Mouse (Mus musculus): ENCODE data around the gene Snrpb2. TPM values are rescaled to one million over a fixed set of nuclear protein-coding genes. Genes with fewer than 3 reads are reported as not detected.
A peak's percentile ranks its signal among the peaks of the same experiment; 100 is the strongest.

Snrpb2 gene
- polyA plus RNA-seq, 1 experiment from 2014 or later, result 48.7 TPM

DNA sequence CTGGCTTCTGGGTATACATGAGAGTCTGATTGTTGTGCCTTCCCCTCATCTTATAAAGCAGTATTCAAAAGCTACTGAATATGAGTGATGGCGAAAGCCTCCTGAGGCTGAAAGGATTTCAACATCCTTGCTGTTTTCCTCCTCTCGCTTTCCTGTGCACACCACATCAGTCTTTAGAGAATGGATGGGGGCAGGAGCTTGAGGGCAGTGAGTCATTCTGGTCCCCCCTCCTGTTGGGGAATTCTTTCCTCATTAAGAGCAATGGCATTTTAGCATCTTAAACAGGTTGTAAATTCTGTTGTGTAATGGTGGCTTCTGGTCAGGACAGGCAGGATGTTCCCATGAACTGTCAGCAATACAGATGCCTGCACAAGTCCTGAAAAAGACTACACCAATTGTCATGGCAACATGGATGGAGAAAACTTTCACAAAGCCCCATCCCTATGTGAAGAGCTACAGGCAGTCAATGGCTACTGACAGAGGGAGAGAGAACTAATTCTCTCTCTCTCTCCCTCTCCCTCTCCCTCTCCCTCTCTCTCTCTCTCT, 22.1 kb downstream of the Snrpb2 start:
- 72% methylated on average over 2 of the region's 2 CpGs for WGBS
- Histone ChIP-seq H3K9me3 (ENCODE audit: control insufficient read depth) (no peaks in the 10 kb centered on the region), H3K36me3 (ENCODE audit: control insufficient read depth, insufficient read depth) (no peaks in the 10 kb centered on the region), H3K4me2 (replicated peaks; ENCODE audit: low read depth) (no peak overlapping the region), H3K9ac (ENCODE audit: low read depth, low read length) (no peak overlapping the region), H3K27ac (ENCODE audit: low read depth, low read length) (no peak overlapping the region), H3K4me3 (ENCODE audit: low read depth, low read length) (no peak overlapping the region), H3K27me3 (replicated peaks; ENCODE audit: control insufficient read depth, insufficient read depth, low read length) (no peaks in the 10 kb centered on the region), H3K4me1 (replicated peaks; ENCODE audit: control insufficient read depth, insufficient read depth, low read length) (no peaks in the 10 kb centered on the region)
- TF ChIP-seq CTCF (IDR thresholded peaks at IDR 0.05; ENCODE audit: low read depth), result no peak
- ATAC-seq, result no peak

DNA sequence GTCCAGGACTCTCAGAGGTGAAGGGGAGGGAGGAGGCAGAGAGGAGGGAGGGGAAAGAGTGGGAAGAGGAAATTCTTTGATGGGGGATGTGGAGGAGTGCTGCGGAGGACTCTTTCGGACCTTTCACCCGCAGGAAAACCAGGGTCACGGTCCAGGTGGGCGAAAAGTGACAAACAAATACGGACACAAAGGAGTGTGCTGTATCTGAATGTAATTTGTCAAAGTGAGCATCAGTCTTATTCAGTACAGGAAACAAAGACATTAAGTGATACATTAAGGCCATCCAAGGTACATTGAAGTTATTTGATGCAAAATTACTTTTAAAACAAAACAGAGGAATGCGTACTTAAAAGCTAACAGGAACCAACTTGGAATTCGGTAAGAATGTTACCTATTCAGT, 27.0 kb downstream of the Snrpb2 start:
- H3K27ac ChIP-seq (ENCODE audit: low read depth, low read length), result no peak overlapping the region
- H3K27me3 ChIP-seq (replicated peaks; ENCODE audit: control insufficient read depth, insufficient read depth, low read length), result no peaks in the 10 kb centered on the region
- H3K4me2 ChIP-seq (replicated peaks; ENCODE audit: low read depth), result no peak overlapping the region
- no peaks in the 10 kb centered on the region for H3K36me3 ChIP-seq (ENCODE audit: control insufficient read depth, insufficient read depth)
- H3K9ac ChIP-seq (ENCODE audit: low read depth, low read length), result no peak overlapping the region
- WGBS, result 82% methylated on average over 8 of the region's 8 CpGs
- TF ChIP-seq CTCF (IDR thresholded peaks at IDR 0.05; ENCODE audit: low read depth), result no peak
- H3K4me3 ChIP-seq (ENCODE audit: low read depth, low read length), result no peak overlapping the region
- no peak for ATAC-seq
- no peaks in the 10 kb centered on the region for H3K4me1 ChIP-seq (replicated peaks; ENCODE audit: control insufficient read depth, insufficient read depth, low read length)
- H3K9me3 ChIP-seq (ENCODE audit: control insufficient read depth), result no peaks in the 10 kb centered on the region

- H3K4me3 ChIP-seq (ENCODE audit: low read depth, low read length), result no peak overlapping the region
- no peaks in the 10 kb centered on the region for H3K4me1 ChIP-seq (replicated peaks; ENCODE audit: control insufficient read depth, insufficient read depth, low read length)
- H3K27me3 ChIP-seq (replicated peaks; ENCODE audit: control insufficient read depth, insufficient read depth, low read length), result no peaks in the 10 kb centered on the region
- peak; percentile 47; the same call in 1 of the 2 replicates for ATAC-seq
- H3K36me3 ChIP-seq (ENCODE audit: control insufficient read depth, insufficient read depth), result no peaks in the 10 kb centered on the region
- TF ChIP-seq CTCF (IDR thresholded peaks at IDR 0.05; ENCODE audit: low read depth), result peak; percentile 81
- no peak overlapping the region for H3K4me2 ChIP-seq (replicated peaks; ENCODE audit: low read depth)
- no peak overlapping the region for H3K27ac ChIP-seq (ENCODE audit: low read depth, low read length)
- no peaks in the 10 kb centered on the region for H3K9me3 ChIP-seq (ENCODE audit: control insufficient read depth)
- 17% methylated on average over 6 of the region's 6 CpGs for WGBS
- no peak overlapping the region for H3K9ac ChIP-seq (ENCODE audit: low read depth, low read length)
Observed at GRCm38 (mm10) chr2:143093726-143094125, 30.9 kb downstream of the Snrpb2 start.

GRCm38 (mm10) chr2:143094761-143095160, 31.9 kb downstream of the Snrpb2 start:
- no peak for TF ChIP-seq CTCF (IDR thresholded peaks at IDR 0.05; ENCODE audit: low read depth)
- Histone ChIP-seq H3K27me3 (replicated peaks; ENCODE audit: control insufficient read depth, insufficient read depth, low read length) (no peaks in the 10 kb centered on the region), H3K4me3 (ENCODE audit: low read depth, low read length) (no peak overlapping the region), H3K9ac (ENCODE audit: low read depth, low read length) (no peak overlapping the region), H3K27ac (ENCODE audit: low read depth, low read length) (no peak overlapping the region), H3K9me3 (ENCODE audit: control insufficient read depth) (no peaks in the 10 kb centered on the region), H3K4me1 (replicated peaks; ENCODE audit: control insufficient read depth, insufficient read depth, low read length) (no peaks in the 10 kb centered on the region), H3K4me2 (replicated peaks; ENCODE audit: low read depth) (no peak overlapping the region), H3K36me3 (ENCODE audit: control insufficient read depth, insufficient read depth) (no peaks in the 10 kb centered on the region)
- no peak for ATAC-seq
- 65% methylated on average over 6 of the region's 6 CpGs for WGBS

- no peak overlapping the region for H3K4me2 ChIP-seq (replicated peaks; ENCODE audit: low read depth)
- no peaks in the 10 kb centered on the region for H3K9me3 ChIP-seq (ENCODE audit: control insufficient read depth)
- no peak overlapping the region for H3K9ac ChIP-seq (ENCODE audit: low read depth, low read length)
- no peaks in the 10 kb centered on the region for H3K4me1 ChIP-seq (replicated peaks; ENCODE audit: control insufficient read depth, insufficient read depth, low read length)
- H3K27me3 ChIP-seq (replicated peaks; ENCODE audit: control insufficient read depth, insufficient read depth, low read length), result no peaks in the 10 kb centered on the region
- 60% methylated on average over 1 of the region's 1 CpGs for WGBS
- no peak overlapping the region for H3K4me3 ChIP-seq (ENCODE audit: low read depth, low read length)
- H3K27ac ChIP-seq (ENCODE audit: low read depth, low read length), result no peak overlapping the region
- TF ChIP-seq CTCF (IDR thresholded peaks at IDR 0.05; ENCODE audit: low read depth), result no peak
- no peak for ATAC-seq
- no peaks in the 10 kb centered on the region for H3K36me3 ChIP-seq (ENCODE audit: control insufficient read depth, insufficient read depth)
Observed at GRCm38 (mm10) chr2:143097170-143097569, 34.3 kb downstream of the Snrpb2 start.

DNA sequence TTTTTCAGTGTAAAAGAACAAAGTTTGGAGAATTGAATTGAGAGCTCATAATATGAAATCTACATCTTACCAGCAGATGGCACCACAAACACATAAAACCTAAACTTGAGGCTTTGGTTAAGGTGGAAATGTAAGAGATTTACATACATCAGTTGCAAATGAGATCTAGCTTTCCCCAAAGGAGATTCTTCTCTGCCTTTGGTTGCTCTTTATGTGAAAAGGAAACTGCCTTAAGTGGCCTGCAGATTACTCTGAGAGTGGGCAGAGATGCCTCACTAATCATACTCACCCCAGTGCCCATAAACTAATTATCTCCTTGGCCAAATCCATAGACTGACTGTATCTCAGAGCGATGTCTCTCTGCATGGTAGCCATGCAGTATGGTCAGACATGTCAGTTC, 51.0 kb downstream of the Snrpb2 start:
- Histone ChIP-seq H3K36me3 (ENCODE audit: control insufficient read depth, insufficient read depth) (no peaks in the 10 kb centered on the region), H3K4me1 (replicated peaks; ENCODE audit: control insufficient read depth, insufficient read depth, low read length) (no peaks in the 10 kb centered on the region), H3K9me3 (ENCODE audit: control insufficient read depth) (no peaks in the 10 kb centered on the region), H3K27me3 (replicated peaks; ENCODE audit: control insufficient read depth, insufficient read depth, low read length) (no peaks in the 10 kb centered on the region), H3K4me3 (ENCODE audit: low read depth, low read length) (no peak overlapping the region), H3K9ac (ENCODE audit: low read depth, low read length) (no peak overlapping the region), H3K4me2 (replicated peaks; ENCODE audit: low read depth) (no peak overlapping the region), H3K27ac (ENCODE audit: low read depth, low read length) (no peak overlapping the region)
- 74% methylated on average over 1 of the region's 1 CpGs for WGBS
- no peak for ATAC-seq
- TF ChIP-seq CTCF (IDR thresholded peaks at IDR 0.05; ENCODE audit: low read depth), result peak; percentile 62

DNA sequence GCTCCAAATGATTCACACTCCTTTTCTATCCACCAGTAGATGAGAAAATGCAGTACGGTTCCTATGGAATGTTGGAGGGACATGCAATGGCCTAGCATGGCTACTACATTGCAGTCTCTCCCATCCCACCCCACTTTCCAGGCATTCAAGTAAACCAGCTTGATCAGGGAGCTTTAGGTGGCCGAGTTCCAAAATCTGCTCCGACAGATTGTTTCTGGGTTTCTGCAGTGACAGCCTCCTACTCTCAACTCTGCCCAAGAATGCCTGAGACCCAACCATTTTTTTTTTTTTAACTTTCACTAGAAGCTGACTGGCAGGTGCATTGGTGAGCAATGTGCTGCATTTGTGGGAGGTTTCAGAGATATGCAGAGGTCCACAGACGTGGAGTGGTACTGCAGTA, 51.9 kb downstream of the Snrpb2 start:
- 70% methylated on average over 4 of the region's 4 CpGs for WGBS
- Histone ChIP-seq H3K4me1 (replicated peaks; ENCODE audit: control insufficient read depth, insufficient read depth, low read length) (no peaks in the 10 kb centered on the region), H3K4me2 (replicated peaks; ENCODE audit: low read depth) (no peak overlapping the region), H3K9me3 (ENCODE audit: control insufficient read depth) (no peaks in the 10 kb centered on the region), H3K27ac (ENCODE audit: low read depth, low read length) (no peak overlapping the region), H3K36me3 (ENCODE audit: control insufficient read depth, insufficient read depth) (no peaks in the 10 kb centered on the region), H3K4me3 (ENCODE audit: low read depth, low read length) (no peak overlapping the region), H3K9ac (ENCODE audit: low read depth, low read length) (no peak overlapping the region), H3K27me3 (replicated peaks; ENCODE audit: control insufficient read depth, insufficient read depth, low read length) (no peaks in the 10 kb centered on the region)
- no peak for ATAC-seq
- TF ChIP-seq CTCF (IDR thresholded peaks at IDR 0.05; ENCODE audit: low read depth), result no peak

Data from intestine, postnatal 0 days (tissue).